Mouse (Mus musculus): ENCODE measurements at regions not wholly inside any gene's neighbourhood (a gene's known extent, or its start where the extent isn't known, plus 50 kb on each side); places are given as distances from the start of the nearest gene placed in this dataset.

- H3K4me1 ChIP-seq (ENCODE audit: control insufficient read depth, insufficient read depth, low read length) = peaks cover 8% of the 10 kb centered on the region; the same call in 1 of the 2 replicates
- no peaks in the 10 kb centered on the region for H3K27me3 ChIP-seq (ENCODE audit: control insufficient read depth, insufficient read depth, low read length)
- no peak overlapping the region for H3K4me3 ChIP-seq (replicated peaks; ENCODE audit: low read length)
- 42% methylated on average over 6 of the region's 6 CpGs for WGBS
- peak overlapping the region; percentile 38; the same call in 1 of the 2 replicates for H3K27ac ChIP-seq (replicated peaks; ENCODE audit: low read depth, low read length)
- H3K4me2 ChIP-seq (replicated peaks; ENCODE audit: low read depth, low read length, severe bottlenecking) = no peak overlapping the region
- ATAC-seq (ENCODE audit: low FRiP score, low read depth) = no peak
- DNase-seq (ENCODE audit: low spot score) = no peak
- TF ChIP-seq POLR2A (IDR thresholded peaks at IDR 0.05; ENCODE audit: borderline replicate concordance, extremely low read depth, insufficient read depth, insufficient read length) = no peak
- no peaks in the 10 kb centered on the region for H3K9me3 ChIP-seq (ENCODE audit: control insufficient read depth, low read length)
- H3K9ac ChIP-seq (ENCODE audit: low read depth, low read length, severe bottlenecking) = no peak overlapping the region
- no peaks in the 10 kb centered on the region for H3K36me3 ChIP-seq (ENCODE audit: control insufficient read depth, insufficient read depth, low read length)
Observed at GRCm38 (mm10) chr14:47839493-47840215, 191.4 kb downstream of the Ktn1 start.

GRCm38 (mm10) chr14:47844366-47844765 lies 196.1 kb downstream of the Ktn1 start:
- H3K4me1 ChIP-seq (ENCODE audit: control insufficient read depth, insufficient read depth, low read length) = peaks cover 4% of the 10 kb centered on the region; the same call in 1 of the 2 replicates
- no peaks in the 10 kb centered on the region for H3K27me3 ChIP-seq (ENCODE audit: control insufficient read depth, insufficient read depth, low read length)
- no peak for ATAC-seq (ENCODE audit: low FRiP score, low read depth)
- H3K27ac ChIP-seq (replicated peaks; ENCODE audit: low read depth, low read length) = no peak overlapping the region
- H3K4me3 ChIP-seq (replicated peaks; ENCODE audit: low read length) = no peak overlapping the region
- 88% methylated on average over 1 of the region's 1 CpGs for WGBS
- no peaks in the 10 kb centered on the region for H3K9me3 ChIP-seq (ENCODE audit: control insufficient read depth, low read length)
- TF ChIP-seq POLR2A (IDR thresholded peaks at IDR 0.05; ENCODE audit: borderline replicate concordance, extremely low read depth, insufficient read depth, insufficient read length) = no peak
- H3K4me2 ChIP-seq (replicated peaks; ENCODE audit: low read depth, low read length, severe bottlenecking) = no peak overlapping the region
- DNase-seq (ENCODE audit: low spot score) = no peak
- H3K9ac ChIP-seq (ENCODE audit: low read depth, low read length, severe bottlenecking) = no peak overlapping the region
- H3K36me3 ChIP-seq (ENCODE audit: control insufficient read depth, insufficient read depth, low read length) = no peaks in the 10 kb centered on the region

- TF ChIP-seq POLR2A (IDR thresholded peaks at IDR 0.05; ENCODE audit: borderline replicate concordance, extremely low read depth, insufficient read depth, insufficient read length) = no peak
- Histone ChIP-seq H3K9ac (ENCODE audit: low read depth, low read length, severe bottlenecking) (no peak overlapping the region), H3K4me3 (replicated peaks; ENCODE audit: low read length) (no peak overlapping the region), H3K9me3 (ENCODE audit: control insufficient read depth, low read length) (no peaks in the 10 kb centered on the region), H3K27me3 (ENCODE audit: control insufficient read depth, insufficient read depth, low read length) (no peaks in the 10 kb centered on the region), H3K36me3 (ENCODE audit: control insufficient read depth, insufficient read depth, low read length) (no peaks in the 10 kb centered on the region), H3K4me1 (ENCODE audit: control insufficient read depth, insufficient read depth, low read length) (no peaks in the 10 kb centered on the region), H3K27ac (replicated peaks; ENCODE audit: low read depth, low read length) (no peak overlapping the region), H3K4me2 (replicated peaks; ENCODE audit: low read depth, low read length, severe bottlenecking) (no peak overlapping the region)
- DNase-seq (ENCODE audit: low spot score) = peak; percentile 50
- WGBS = 47% methylated on average over 4 of the region's 4 CpGs
- ATAC-seq (ENCODE audit: low FRiP score, low read depth) = no peak
Observed at GRCm38 (mm10) chr14:47848861-47849260, 200.6 kb downstream of the Ktn1 start.

- H3K9me3 ChIP-seq (ENCODE audit: control insufficient read depth, low read length) = no peaks in the 10 kb centered on the region
Observed at GRCm38 (mm10) chr14:47856280-47856765, 208.1 kb downstream of the Ktn1 start.

GRCm38 (mm10) chr14:47857271-47857670 lies 209.0 kb downstream of the Ktn1 start:
- Histone ChIP-seq H3K4me3 (replicated peaks; ENCODE audit: low read length) (no peak overlapping the region), H3K27me3 (ENCODE audit: control insufficient read depth, insufficient read depth, low read length) (no peaks in the 10 kb centered on the region), H3K4me2 (replicated peaks; ENCODE audit: low read depth, low read length, severe bottlenecking) (no peak overlapping the region), H3K9me3 (ENCODE audit: control insufficient read depth, low read length) (no peaks in the 10 kb centered on the region), H3K4me1 (ENCODE audit: control insufficient read depth, insufficient read depth, low read length) (0 out of 2 replicates have a peak, but pooled peaks cover under 1% of the 10 kb centered on the region), H3K36me3 (ENCODE audit: control insufficient read depth, insufficient read depth, low read length) (no peaks in the 10 kb centered on the region), H3K27ac (replicated peaks; ENCODE audit: low read depth, low read length) (no peak overlapping the region), H3K9ac (ENCODE audit: low read depth, low read length, severe bottlenecking) (no peak overlapping the region)
- no peak for DNase-seq (ENCODE audit: low spot score)
- no peak for ATAC-seq (ENCODE audit: low FRiP score, low read depth)
- WGBS = 77% methylated on average over 4 of the region's 4 CpGs
- no peak for TF ChIP-seq POLR2A (IDR thresholded peaks at IDR 0.05; ENCODE audit: borderline replicate concordance, extremely low read depth, insufficient read depth, insufficient read length)

More at GRCm38 (mm10) chr14:47856280-47856765, 208.1 kb downstream of the Ktn1 start:
- Histone ChIP-seq H3K36me3 (ENCODE audit: control insufficient read depth, insufficient read depth, low read length) (no peaks in the 10 kb centered on the region), H3K27ac (replicated peaks; ENCODE audit: low read depth, low read length) (no peak overlapping the region), H3K9ac (ENCODE audit: low read depth, low read length, severe bottlenecking) (no peak overlapping the region), H3K27me3 (ENCODE audit: control insufficient read depth, insufficient read depth, low read length) (no peaks in the 10 kb centered on the region), H3K4me3 (replicated peaks; ENCODE audit: low read length) (no peak overlapping the region), H3K4me2 (replicated peaks; ENCODE audit: low read depth, low read length, severe bottlenecking) (no peak overlapping the region), H3K4me1 (ENCODE audit: control insufficient read depth, insufficient read depth, low read length) (no peaks in the 10 kb centered on the region)
- DNase-seq (ENCODE audit: low spot score) (no peak), ATAC-seq (ENCODE audit: low FRiP score, low read depth) (no peak)
- no peak for TF ChIP-seq POLR2A (IDR thresholded peaks at IDR 0.05; ENCODE audit: borderline replicate concordance, extremely low read depth, insufficient read depth, insufficient read length)
- 59% methylated on average over 7 of the region's 7 CpGs for WGBS

Measured in limb, embryonic 14.5 days (tissue).